8 mouse cellular contexts compared by ENCODE assay signal in genomic region chr9:121757835-121758814, GRCm38 (mm10). TPM values are rescaled to one million over a fixed set of nuclear protein-coding genes. Genes with fewer than 3 reads are reported as not detected.
DNase-seq lines count a peak whose midpoint lies in the region; ATAC-seq and TF ChIP-seq lines count a peak whose summit lies in the region.
"Had no signal": no experiment of that assay in that cellular context is flagged by ENCODE, and none has a peak within 500 bp of the region (broad histone marks: within the 10 kb centered on the region; RNA-seq: fewer than 3 reads in every experiment).

No protein-coding gene starts in this region.

- peak overlapping the region; percentile 83 for H3K4me3 ChIP-seq in lung, embryonic 14.5 days (ENCODE audit: low read depth, low read length)
- H3K4me3 ChIP-seq in embryonic facial prominence, embryonic 11.5 days (ENCODE audit: low read depth, low read length) = peak overlapping the region; percentile 86; the same call in 1 of the 2 replicates
- peak overlapping the region; percentile 91 for H3K4me3 ChIP-seq in heart, embryonic 15.5 days
- H3K4me3 ChIP-seq in liver, postnatal 0 days (ENCODE audit: low read depth, low read length) = no peak overlapping the region

- 0 out of 2 replicates have a peak, but pooled peaks cover 8% of the 10 kb centered on the region for H3K4me1 ChIP-seq in lung, embryonic 14.5 days (ENCODE audit: insufficient read depth)
- H3K4me1 ChIP-seq in embryonic facial prominence, embryonic 11.5 days (ENCODE audit: control insufficient read depth, insufficient read depth, low read length) = no peaks in the 10 kb centered on the region; the same call in none of the 2 replicates
- peaks cover 39% of the 10 kb centered on the region for H3K4me1 ChIP-seq in heart, embryonic 15.5 days (replicated peaks)
- H3K4me1 ChIP-seq in liver, postnatal 0 days (ENCODE audit: insufficient read depth) = peaks cover 13% of the 10 kb centered on the region

- 0 out of 2 replicates have a peak overlapping the region, but pooled peaks have one; percentile 42 for H3K27ac ChIP-seq in lung, embryonic 14.5 days (ENCODE audit: low read depth)
- H3K27ac ChIP-seq in embryonic facial prominence, embryonic 11.5 days (replicated peaks; ENCODE audit: low read depth, low read length) = peak overlapping the region; percentile 59; the same call in 1 of the 2 replicates
- H3K27ac ChIP-seq in heart, embryonic 15.5 days = peak overlapping the region; percentile 96
- H3K27ac ChIP-seq in liver, postnatal 0 days (ENCODE audit: low read depth) = no peak overlapping the region
- H3K27ac ChIP-seq: macrophage had no signal

- H3K27me3 ChIP-seq in lung, embryonic 14.5 days (ENCODE audit: insufficient read depth, low read length) = no peaks in the 10 kb centered on the region
- no peaks in the 10 kb centered on the region for H3K27me3 ChIP-seq in embryonic facial prominence, embryonic 11.5 days (ENCODE audit: control insufficient read depth, insufficient read depth, low read length)
- H3K27me3 ChIP-seq in heart, embryonic 15.5 days = no peaks in the 10 kb centered on the region
- peaks cover 22% of the 10 kb centered on the region for H3K27me3 ChIP-seq in liver, postnatal 0 days (ENCODE audit: insufficient read depth, low read length)

- peak; percentile 22 for DNase-seq in lung, embryonic 14.5 days
- DNase-seq in lung, adult 18-20 months = no peak
- peak; percentile 77 for DNase-seq in embryonic facial prominence, embryonic 11.5 days (ENCODE audit: low spot score)
- DNase-seq in liver, postnatal 0 days = no peak
- no peak for DNase-seq in urinary bladder, postnatal 10 days (ENCODE audit: low spot score)
- DNase-seq in layer of hippocampus, adult 11-12 months (ENCODE audit: low spot score) = no peak

- no peak for ATAC-seq in lung, embryonic 14.5 days (ENCODE audit: insufficient read depth)
- no peak for ATAC-seq in embryonic facial prominence, embryonic 11.5 days (replicated peaks; ENCODE audit: insufficient number of reproducible peaks, low FRiP score, low TSS enrichment, low read depth)
- ATAC-seq in heart, embryonic 15.5 days (replicated peaks; ENCODE audit: insufficient number of reproducible peaks, insufficient read depth, low FRiP score, low read depth) = no peak
- peak; percentile 5; the same call in 1 of the 2 replicates for ATAC-seq in liver, postnatal 0 days

- no peaks in the 10 kb centered on the region for H3K9me3 ChIP-seq in lung, embryonic 14.5 days (ENCODE audit: low read depth, low read length)
- H3K9me3 ChIP-seq in embryonic facial prominence, embryonic 11.5 days (replicated peaks; ENCODE audit: control insufficient read depth, low read length) = no peaks in the 10 kb centered on the region
- H3K9me3 ChIP-seq in heart, embryonic 15.5 days (replicated peaks) = no peaks in the 10 kb centered on the region
- H3K9me3 ChIP-seq in liver, postnatal 0 days (ENCODE audit: low read length) = no peaks in the 10 kb centered on the region

- peak overlapping the region; percentile 95 for H3K9ac ChIP-seq in lung, embryonic 14.5 days
- H3K9ac ChIP-seq in embryonic facial prominence, embryonic 11.5 days (replicated peaks; ENCODE audit: low read length) = peak overlapping the region; percentile 13; the same call in 1 of the 2 replicates
- peak overlapping the region; percentile 96 for H3K9ac ChIP-seq in heart, embryonic 15.5 days
- H3K9ac ChIP-seq in liver, postnatal 0 days (replicated peaks) = no peak overlapping the region

- WGBS in lung, embryonic 14.5 days = 45% methylated on average over 10 of the region's 10 CpGs
- WGBS in embryonic facial prominence, embryonic 11.5 days = 37% methylated on average over 10 of the region's 10 CpGs
- WGBS in heart, embryonic 15.5 days = 54% methylated on average over 10 of the region's 10 CpGs
- WGBS in liver, postnatal 0 days (ENCODE audit: insufficient replicate concordance) = 57% methylated on average over 10 of the region's 10 CpGs

- peaks cover 47% of the 10 kb centered on the region for H3K36me3 ChIP-seq in lung, embryonic 14.5 days (ENCODE audit: insufficient read depth)
- no peaks in the 10 kb centered on the region; the same call in 1 of the 2 replicates for H3K36me3 ChIP-seq in embryonic facial prominence, embryonic 11.5 days (replicated peaks; ENCODE audit: control insufficient read depth, insufficient read depth, low read depth, low read length)
- H3K36me3 ChIP-seq in heart, embryonic 15.5 days = peaks cover 37% of the 10 kb centered on the region
- H3K36me3 ChIP-seq in liver, postnatal 0 days (replicated peaks; ENCODE audit: insufficient read depth, low read length) = peaks cover 33% of the 10 kb centered on the region

- TF ChIP-seq CTCF in lung, embryonic 14.5 days (IDR thresholded peaks at IDR 0.05; ENCODE audit: low read depth) = no peak
- TF ChIP-seq CTCF in liver, postnatal 0 days (IDR thresholded peaks at IDR 0.05; ENCODE audit: low read depth) = no peak

- no peak for TF ChIP-seq EP300 in liver, postnatal 0 days (IDR thresholded peaks at IDR 0.05; ENCODE audit: low read depth)

- H3K4me2 ChIP-seq in lung, embryonic 14.5 days = peak overlapping the region; percentile 94
- H3K4me2 ChIP-seq in embryonic facial prominence, embryonic 11.5 days (ENCODE audit: low read depth, low read length) = peak overlapping the region; percentile 94
- peak overlapping the region; percentile 79 for H3K4me2 ChIP-seq in heart, embryonic 15.5 days
- peak overlapping the region; percentile 94; the same call in 1 of the 2 replicates for H3K4me2 ChIP-seq in liver, postnatal 0 days (ENCODE audit: low read depth, low read length)

RNA-seq across cellular contexts. Expression of gene Zfp651, which starts 1.0 kb away (rescaled TPM):
- polyA plus RNA-seq in lung, embryonic 14.5 days (2014; fragmentation: Nextera tagmentation; extraction: Ambion mirVana) = 13.6 and 13.8 TPM in 2 replicates
- 4.9 and 5.1 TPM in 2 replicates for polyA plus RNA-seq in embryonic facial prominence, embryonic 11.5 days (2014; fragmentation: Nextera tagmentation; extraction: Ambion mirVana)
- 18.2 and 23.0 TPM in 2 replicates for polyA plus RNA-seq in heart, embryonic 15.5 days (2015; fragmentation: Nextera tagmentation; extraction: Ambion mirVana)
- polyA plus RNA-seq in liver, postnatal 0 days (2015; fragmentation: Nextera tagmentation; extraction: Ambion mirVana) = 0.68 and 1.5 TPM in 2 replicates

RNA-seq across cellular contexts. Expression of gene Klhl40, which starts 19.3 kb away (rescaled TPM):
- polyA plus RNA-seq in lung, embryonic 14.5 days (2014; fragmentation: Nextera tagmentation; extraction: Ambion mirVana) = 0.17 and 0.30 TPM in 2 replicates
- polyA plus RNA-seq in embryonic facial prominence, embryonic 11.5 days (2014; fragmentation: Nextera tagmentation; extraction: Ambion mirVana) = 0.81 and 0.85 TPM in 2 replicates
- 4.5 and 5.5 TPM in 2 replicates for polyA plus RNA-seq in heart, embryonic 15.5 days (2015; fragmentation: Nextera tagmentation; extraction: Ambion mirVana)
- polyA plus RNA-seq in liver, postnatal 0 days (2015; fragmentation: Nextera tagmentation; extraction: Ambion mirVana) = 0.13 and 0.81 TPM in 2 replicates
- polyA plus RNA-seq: macrophage had no signal

RNA-seq across cellular contexts. Expression of gene Hhatl, which starts 34.2 kb away (rescaled TPM):
- 0.34 and 0.91 TPM in 2 replicates for polyA plus RNA-seq in lung, embryonic 14.5 days (2014; fragmentation: Nextera tagmentation; extraction: Ambion mirVana)
- not detected in 2 replicates for polyA plus RNA-seq in embryonic facial prominence, embryonic 11.5 days (2014; fragmentation: Nextera tagmentation; extraction: Ambion mirVana)
- 17.5 and 18.3 TPM in 2 replicates for polyA plus RNA-seq in heart, embryonic 15.5 days (2015; fragmentation: Nextera tagmentation; extraction: Ambion mirVana)
- 0.73 TPM in 1 of 2 replicates, not detected in the other for polyA plus RNA-seq in liver, postnatal 0 days (2015; fragmentation: Nextera tagmentation; extraction: Ambion mirVana)
- polyA plus RNA-seq: macrophage had no signal

RNA-seq across cellular contexts. Expression of gene Nktr, which starts 39.2 kb away (rescaled TPM):
- polyA plus RNA-seq in lung, embryonic 14.5 days (2014; fragmentation: Nextera tagmentation; extraction: Ambion mirVana) = 70.4 and 74.2 TPM in 2 replicates
- 59.7 and 61.2 TPM in 2 replicates for polyA plus RNA-seq in embryonic facial prominence, embryonic 11.5 days (2014; fragmentation: Nextera tagmentation; extraction: Ambion mirVana)
- 43.6 and 46.0 TPM in 2 replicates for polyA plus RNA-seq in heart, embryonic 15.5 days (2015; fragmentation: Nextera tagmentation; extraction: Ambion mirVana)
- polyA plus RNA-seq in liver, postnatal 0 days (2015; fragmentation: Nextera tagmentation; extraction: Ambion mirVana) = 14.9 and 17.3 TPM in 2 replicates

RNA-seq across cellular contexts. Expression of gene Ss18l2, which starts 48.0 kb away (rescaled TPM):
- 105 and 109 TPM in 2 replicates for polyA plus RNA-seq in lung, embryonic 14.5 days (2014; fragmentation: Nextera tagmentation; extraction: Ambion mirVana)
- polyA plus RNA-seq in embryonic facial prominence, embryonic 11.5 days (2014; fragmentation: Nextera tagmentation; extraction: Ambion mirVana) = 96.0 and 109 TPM in 2 replicates
- 153 and 193 TPM in 2 replicates for polyA plus RNA-seq in heart, embryonic 15.5 days (2015; fragmentation: Nextera tagmentation; extraction: Ambion mirVana)
- 112 and 119 TPM in 2 replicates for polyA plus RNA-seq in liver, postnatal 0 days (2015; fragmentation: Nextera tagmentation; extraction: Ambion mirVana)

Comparison
In these comparisons a context has a peak if more than half of its experiments do, and no peak if none do; other contexts are left out.
1. DNase-seq: peak in lung, embryonic 14.5 days (single experiment) and embryonic facial prominence, embryonic 11.5 days (single experiment); none in lung, adult 18-20 months (0 of 2), liver, postnatal 0 days (single experiment), urinary bladder, postnatal 10 days (single experiment) and layer of hippocampus, adult 11-12 months (single experiment).
2. Peak in every context shown above with its lines, with median percentiles within 50 percentile points of each other: H3K4me2 ChIP-seq.